Mouse (Mus musculus): ENCODE data around the gene Akna. TPM values are rescaled to one million over a fixed set of nuclear protein-coding genes. Genes with fewer than 3 reads are reported as not detected.
A peak's percentile ranks its signal among the peaks of the same experiment; 100 is the strongest.

Gene Akna
- total RNA-seq, 2 experiments from 2014 or later, result 0.97 to 1.8 TPM

DNA sequence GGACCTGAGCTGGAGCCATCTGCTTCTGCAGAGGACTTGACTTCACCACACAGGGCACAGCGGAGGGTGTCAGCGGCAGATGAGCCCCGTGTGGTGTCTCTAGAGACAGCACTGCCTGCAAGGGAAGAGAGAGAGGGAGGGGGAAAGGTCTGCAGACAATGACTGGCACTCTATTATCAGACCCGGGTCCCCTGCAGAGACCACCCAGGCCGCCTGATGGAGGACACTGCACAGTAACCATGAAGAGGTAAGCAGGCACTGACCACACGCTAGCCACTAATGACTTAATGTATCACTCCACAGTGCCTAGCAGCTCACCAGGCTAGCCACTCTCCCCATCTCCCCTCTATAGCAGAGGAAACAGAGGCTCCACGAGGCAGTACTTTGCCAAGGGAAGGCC is 32.3 kb downstream of the Akna start:
- H3K27ac ChIP-seq, result no peak overlapping the region
- no peak for DNase-seq
- TF ChIP-seq CTCF (IDR thresholded peaks at IDR 0.05), result no peak
- no peak overlapping the region for H3K4me3 ChIP-seq
- intact Hi-C loops (cut with DNase I), result no loop called here

DNA sequence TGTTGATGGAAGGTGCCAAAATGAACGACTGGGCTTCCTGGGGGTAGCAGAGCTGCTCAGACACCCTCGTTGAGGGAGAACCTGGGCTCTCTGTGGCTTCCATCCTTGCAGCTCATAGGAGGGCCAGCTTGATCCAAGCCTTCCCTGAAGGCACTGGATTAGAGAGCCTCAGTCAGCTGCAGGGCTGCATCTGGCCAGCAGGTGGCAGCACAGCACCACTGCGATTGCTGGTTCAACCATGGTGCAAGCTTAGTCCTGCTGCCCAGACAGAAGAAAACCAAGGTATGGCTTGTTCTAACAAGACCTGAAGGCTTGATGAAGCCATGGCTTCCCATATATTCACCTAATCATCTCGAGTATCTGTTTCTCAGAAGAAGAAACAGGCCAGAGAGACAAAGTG is 34.6 kb downstream of the Akna start:
- intact Hi-C loops (cut with DNase I), result loop anchor here (2.0 kb wide), 3 partner anchors 40 to 580 kb away; no protein-coding TSS in a partner anchor
- no peak overlapping the region for H3K27ac ChIP-seq
- TF ChIP-seq CTCF (IDR thresholded peaks at IDR 0.05), result no peak
- DNase-seq, result peak; percentile 88
- no peak overlapping the region for H3K4me3 ChIP-seq

DNA sequence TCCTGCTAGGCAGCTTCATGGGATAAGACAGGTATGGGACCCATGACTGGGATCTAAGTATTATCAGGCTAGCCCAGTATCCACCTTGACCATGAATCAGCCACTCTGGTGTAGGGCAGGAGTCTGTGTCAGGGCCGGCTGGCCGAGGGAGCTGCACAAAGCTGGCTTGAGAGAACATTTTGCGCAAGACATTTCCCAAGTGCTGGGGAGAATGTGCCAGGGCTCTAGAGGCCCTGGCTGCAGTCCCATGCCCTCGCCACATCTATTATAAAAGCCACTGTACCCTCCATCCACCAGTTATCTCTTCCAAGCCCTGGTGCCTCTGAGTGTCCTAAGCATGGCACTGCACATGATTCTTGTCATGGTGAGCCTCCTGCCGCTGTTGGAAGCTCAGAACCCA is 41.0 kb downstream of the Akna start, which contains the start of gene Orm2:
Gene Orm2, plus strand, starts transcription at position 300 of the 400 bp plus-strand sequence.
- Histone ChIP-seq H3K27ac (no peak within 1 kb of the TSS), H3K4me3 (no peak within 1 kb of the TSS)
- intact Hi-C loops (cut with DNase I), result no loop called here
- DNase-seq, result peak; percentile 59
- no peak for TF ChIP-seq CTCF (IDR thresholded peaks at IDR 0.05)

DNA sequence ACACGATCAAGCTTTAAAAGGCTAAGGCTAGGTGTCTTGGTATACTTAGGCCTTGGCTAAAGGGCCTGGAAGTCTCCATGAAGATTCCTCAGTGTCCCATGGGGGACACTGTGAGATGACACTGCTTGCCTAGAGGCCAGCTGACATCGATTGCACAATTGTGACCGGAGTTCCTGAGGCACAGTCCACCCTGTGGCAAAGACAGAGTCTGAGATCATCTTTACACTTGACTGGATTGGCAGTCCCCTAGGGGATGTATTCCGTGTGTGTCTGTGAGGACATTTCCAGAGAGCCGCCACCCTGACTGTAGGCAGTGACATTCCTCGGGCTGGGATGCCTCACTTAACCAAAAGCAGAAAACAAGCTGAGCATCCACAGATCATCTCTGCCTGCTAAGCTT is 43.3 kb downstream of the Akna start:
- no peak overlapping the region for H3K4me3 ChIP-seq
- DNase-seq, result peak; percentile 38
- H3K27ac ChIP-seq, result no peak overlapping the region
- intact Hi-C loops (cut with DNase I), result no loop called here
- no peak for TF ChIP-seq CTCF (IDR thresholded peaks at IDR 0.05)

GRCm38 (mm10) chr4:63356981-63357570 is 46.1 kb downstream of the Akna start:
- no peak overlapping the region for H3K27ac ChIP-seq
- peak; percentile 57 for DNase-seq
- intact Hi-C loops (cut with DNase I), result no loop called here
- no peak overlapping the region for H3K4me3 ChIP-seq
- no peak for TF ChIP-seq CTCF (IDR thresholded peaks at IDR 0.05)

- Histone ChIP-seq H3K4me3 (no peak within 1 kb of the TSS), H3K27ac (no peak within 1 kb of the TSS)
- DNase-seq, result no peak
- no peak for TF ChIP-seq CTCF (IDR thresholded peaks at IDR 0.05)
- intact Hi-C loops (cut with DNase I), result no loop called here
Measured at GRCm38 (mm10) chr4:63355877-63356665, 47.1 kb downstream of the Akna start, which contains the start of gene Orm3. TSS of gene Orm3 (plus strand) at chr4:63356162.

DNA sequence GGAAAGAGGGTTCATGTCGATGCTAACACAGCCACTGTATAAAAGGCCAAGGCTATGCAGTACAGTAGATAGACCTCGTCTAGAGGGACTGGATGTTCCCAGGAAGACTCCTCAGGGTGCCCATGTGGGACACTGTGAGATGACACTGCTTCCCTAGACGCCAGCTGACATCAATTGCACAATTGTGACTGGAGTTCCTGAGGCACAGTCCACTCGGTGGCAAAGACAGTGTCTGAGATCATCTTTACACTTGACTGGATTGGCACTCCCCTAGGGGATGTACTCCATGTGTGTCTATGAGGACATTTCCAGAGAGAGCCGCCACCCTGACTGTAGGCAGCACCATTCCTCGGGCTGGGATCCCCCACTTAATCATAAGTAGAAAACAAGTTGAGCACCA is 54.6 kb downstream of the Akna start:
- no peak for TF ChIP-seq CTCF (IDR thresholded peaks at IDR 0.05)
- peak; percentile 6 for DNase-seq
- no peak overlapping the region for H3K4me3 ChIP-seq
- H3K27ac ChIP-seq, result no peak overlapping the region
- intact Hi-C loops (cut with DNase I), result no loop called here

DNA sequence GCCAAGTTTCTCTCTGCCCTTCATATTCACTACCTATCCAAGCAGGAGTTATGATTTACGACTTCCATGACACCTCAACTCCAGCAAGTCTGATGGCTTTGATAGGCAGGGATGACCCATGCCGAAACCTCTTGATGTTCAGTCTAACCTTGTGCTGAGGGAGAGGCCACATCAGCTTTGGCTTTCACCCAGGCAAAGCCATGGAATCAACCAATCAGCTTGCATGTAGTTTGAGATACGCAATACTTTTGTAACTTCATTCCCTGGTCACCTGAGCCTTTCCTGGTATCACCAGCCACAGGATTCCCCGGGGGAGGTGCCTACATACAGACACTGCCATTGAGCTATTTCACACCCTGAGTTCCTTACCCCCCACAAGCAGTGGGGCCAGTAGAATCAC is 56.5 kb downstream of the Akna start:
- Histone ChIP-seq H3K27ac (no peak overlapping the region), H3K4me3 (no peak overlapping the region)
- peak; percentile 8 for DNase-seq
- no peak for TF ChIP-seq CTCF (IDR thresholded peaks at IDR 0.05)
- intact Hi-C loops (cut with DNase I), result no loop called here

DNA sequence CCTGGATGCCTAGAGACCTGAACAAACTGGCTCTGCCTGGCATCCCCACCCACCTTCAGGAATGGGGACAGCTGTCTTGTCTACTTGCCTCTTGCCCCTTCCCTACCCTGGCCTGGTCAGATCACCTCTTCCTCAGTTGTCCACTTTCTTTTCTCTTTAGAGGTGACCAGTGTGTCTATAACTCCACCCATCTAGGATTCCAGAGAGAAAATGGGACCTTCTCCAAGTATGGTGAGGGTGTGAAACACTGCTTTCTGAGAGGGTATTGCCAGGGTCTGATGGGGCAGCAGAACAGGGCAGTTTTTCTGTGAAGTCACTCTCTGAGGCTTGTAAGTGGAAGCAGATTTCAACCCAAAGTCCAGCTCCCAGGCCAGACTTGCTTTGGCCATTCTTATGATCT is 57.9 kb downstream of the Akna start:
- no peak for DNase-seq

DNA sequence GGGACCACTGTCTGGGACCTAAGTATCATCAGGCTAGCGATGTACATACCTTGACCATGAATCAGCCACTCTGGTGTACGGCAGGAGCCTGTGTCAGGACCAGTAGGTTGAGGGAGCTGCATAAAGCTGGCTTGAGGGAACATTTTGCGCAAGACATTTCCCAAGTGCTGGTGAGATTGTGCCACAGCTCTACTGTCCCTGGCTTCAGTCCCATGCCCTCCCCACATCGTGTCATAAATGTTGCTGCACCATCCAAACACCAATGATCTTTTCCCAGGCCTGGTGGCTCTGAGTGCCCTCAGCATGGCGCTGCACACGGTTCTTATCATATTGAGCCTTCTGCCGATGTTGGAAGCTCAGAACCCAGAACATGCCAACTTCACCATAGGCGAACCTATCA is 58.9 kb downstream of the Akna start, which contains the start of gene Orm1:
Gene Orm1, plus strand, starts transcription at position 266 of the 400 bp plus-strand sequence.
- TF ChIP-seq CTCF (IDR thresholded peaks at IDR 0.05), result no peak
- no peak within 1 kb of the TSS for H3K4me3 ChIP-seq
- no peak within 1 kb of the TSS for H3K27ac ChIP-seq
- DNase-seq, result no peak
- intact Hi-C loops (cut with DNase I), result no loop called here

More for the DNA sequence above, 57.9 kb downstream of the Akna start:
- H3K4me3 ChIP-seq, result no peak overlapping the region
- intact Hi-C loops (cut with DNase I), result no loop called here
- no peak overlapping the region for H3K27ac ChIP-seq
- TF ChIP-seq CTCF (IDR thresholded peaks at IDR 0.05), result no peak

DNA sequence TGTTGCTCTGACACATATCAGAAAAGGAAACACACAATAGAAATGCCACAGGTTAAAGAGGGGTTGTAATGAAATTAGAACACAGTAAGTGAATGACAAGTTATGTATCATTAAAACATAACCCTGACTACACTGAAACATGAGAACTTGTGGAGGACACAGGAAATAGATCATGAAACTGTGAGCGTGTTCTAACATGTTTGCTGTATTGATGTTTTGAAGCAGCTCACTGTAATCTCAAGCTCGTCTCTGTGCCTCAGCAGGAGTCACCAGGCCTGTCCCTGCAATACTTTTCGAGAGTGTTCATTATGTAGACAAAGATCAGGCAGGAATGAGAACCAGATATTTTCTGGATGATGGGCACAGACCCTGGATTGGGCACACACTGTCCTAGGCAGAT is 59.5 kb downstream of the Akna start:
- Histone ChIP-seq H3K27ac (no peak overlapping the region), H3K4me3 (no peak overlapping the region)
- intact Hi-C loops (cut with DNase I), result no loop called here
- no peak for DNase-seq
- TF ChIP-seq CTCF (IDR thresholded peaks at IDR 0.05), result no peak

GRCm38 (mm10) chr4:63342491-63342890 is 60.7 kb downstream of the Akna start:
- DNase-seq, result no peak
- intact Hi-C loops (cut with DNase I), result no loop called here
- no peak overlapping the region for H3K27ac ChIP-seq
- TF ChIP-seq CTCF (IDR thresholded peaks at IDR 0.05), result no peak
- H3K4me3 ChIP-seq, result no peak overlapping the region

DNA sequence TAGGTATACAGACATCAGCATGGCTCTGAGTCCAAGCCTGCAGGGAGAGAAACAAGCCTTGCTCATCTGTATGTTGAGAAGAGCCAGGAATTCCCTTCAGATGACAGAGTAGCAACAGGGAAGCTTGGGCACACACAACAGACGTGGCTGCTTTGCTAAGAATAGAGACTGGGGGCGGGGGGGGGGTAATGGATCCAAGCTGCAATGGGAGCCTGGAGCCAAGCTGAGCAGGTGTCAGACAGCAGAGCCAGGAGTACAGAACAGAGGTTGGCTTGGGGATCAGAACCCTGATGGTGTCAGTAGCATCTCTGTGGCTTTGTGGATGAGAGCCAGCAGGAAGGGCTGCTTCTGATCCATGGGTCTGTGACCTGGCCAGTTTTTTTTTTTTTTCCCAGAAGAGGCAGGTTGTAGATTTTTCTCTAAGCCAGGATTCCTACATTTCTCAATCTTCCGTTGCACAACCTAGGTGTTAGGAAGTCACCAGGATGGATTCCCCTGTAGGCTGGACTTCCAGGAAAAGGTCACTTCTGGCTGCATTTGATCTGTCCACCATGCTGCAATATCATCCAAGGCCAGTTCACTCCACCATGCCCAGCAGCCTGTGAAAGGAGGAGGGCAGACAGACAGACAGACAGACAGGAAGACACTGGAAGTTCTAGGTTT is 64.6 kb downstream of the Akna start:
- no peak for TF ChIP-seq CTCF (IDR thresholded peaks at IDR 0.05)
- no peak overlapping the region for H3K27ac ChIP-seq
- H3K4me3 ChIP-seq, result no peak overlapping the region
- DNase-seq, result peak; percentile 70
- intact Hi-C loops (cut with DNase I), result no loop called here
